Mouse (Mus musculus): ENCODE results near the gene Tomm70a.
A peak's percentile ranks its signal among the peaks of the same experiment; 100 is the strongest.

Tomm70a gene

GRCm38 (mm10) chr16:57120913-57121815 lies at the start of gene Tomm70a:
Gene Tomm70a, plus strand, starts transcription at chr16:57121703.
- peak; percentile 96 for DNase-seq (ENCODE audit: extremely low spot score, low spot score)

- DNase-seq (ENCODE audit: extremely low spot score, low spot score): no peak
These were observed 45.5 kb upstream of the Tomm70a start for GRCm38 (mm10) chr16:57075986-57076385.

DNA sequence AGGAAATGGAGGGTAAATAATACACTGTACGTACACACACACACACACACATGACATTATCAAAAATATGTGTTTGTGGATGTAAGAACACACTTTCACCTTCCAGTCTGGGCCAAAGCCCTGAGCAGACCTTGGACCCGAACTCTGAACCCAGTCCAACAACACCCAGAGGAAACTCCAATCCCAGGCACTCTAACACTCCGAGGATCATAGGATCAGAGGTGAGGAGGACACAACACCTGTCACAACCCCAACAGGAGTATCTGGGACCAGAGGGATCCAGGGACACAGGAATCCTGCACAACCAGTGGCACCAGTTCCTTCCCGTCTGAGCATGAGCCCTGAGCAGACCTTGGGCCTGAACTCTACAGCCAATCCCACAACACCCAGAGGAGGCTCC lies 41.9 kb upstream of the Tomm70a start:
- DNase-seq (ENCODE audit: extremely low spot score, low spot score): no peak

GRCm38 (mm10) chr16:57092460-57092859 lies 29.0 kb upstream of the Tomm70a start:
- peak; percentile 28 for DNase-seq (ENCODE audit: extremely low spot score, low spot score)

DNA sequence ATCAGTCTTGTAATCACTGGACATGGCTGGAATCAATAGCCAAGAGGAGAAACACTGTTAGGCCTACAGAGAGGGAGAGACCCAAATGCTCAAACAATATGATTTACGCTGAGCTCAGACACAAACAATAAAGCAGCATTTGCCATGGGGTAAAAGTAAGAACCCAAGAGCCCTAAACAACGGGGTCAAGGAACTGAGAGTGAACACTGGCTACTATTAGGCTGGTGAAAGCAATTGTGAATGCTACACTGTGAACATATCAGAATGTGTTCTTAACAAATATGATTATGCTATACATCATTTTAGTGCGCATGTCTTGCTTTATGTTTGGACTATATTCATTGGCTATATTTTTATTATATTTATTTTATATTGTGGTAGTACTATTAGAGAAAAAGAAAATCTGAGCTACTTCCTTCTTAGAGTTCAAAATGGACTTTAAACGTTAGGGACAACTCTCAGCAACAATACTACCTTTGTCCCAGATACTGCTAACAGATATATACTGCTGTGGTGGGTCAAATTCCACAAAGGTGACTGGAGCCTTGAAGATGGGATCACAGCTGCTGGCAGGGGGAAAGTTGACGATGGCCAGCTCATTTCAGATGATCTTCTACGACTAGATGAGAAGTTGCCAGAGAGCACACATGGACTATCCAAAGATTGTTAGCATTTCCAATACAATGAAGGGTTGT lies 28.4 kb upstream of the Tomm70a start:
- no peak for DNase-seq (ENCODE audit: extremely low spot score, low spot score)

DNA sequence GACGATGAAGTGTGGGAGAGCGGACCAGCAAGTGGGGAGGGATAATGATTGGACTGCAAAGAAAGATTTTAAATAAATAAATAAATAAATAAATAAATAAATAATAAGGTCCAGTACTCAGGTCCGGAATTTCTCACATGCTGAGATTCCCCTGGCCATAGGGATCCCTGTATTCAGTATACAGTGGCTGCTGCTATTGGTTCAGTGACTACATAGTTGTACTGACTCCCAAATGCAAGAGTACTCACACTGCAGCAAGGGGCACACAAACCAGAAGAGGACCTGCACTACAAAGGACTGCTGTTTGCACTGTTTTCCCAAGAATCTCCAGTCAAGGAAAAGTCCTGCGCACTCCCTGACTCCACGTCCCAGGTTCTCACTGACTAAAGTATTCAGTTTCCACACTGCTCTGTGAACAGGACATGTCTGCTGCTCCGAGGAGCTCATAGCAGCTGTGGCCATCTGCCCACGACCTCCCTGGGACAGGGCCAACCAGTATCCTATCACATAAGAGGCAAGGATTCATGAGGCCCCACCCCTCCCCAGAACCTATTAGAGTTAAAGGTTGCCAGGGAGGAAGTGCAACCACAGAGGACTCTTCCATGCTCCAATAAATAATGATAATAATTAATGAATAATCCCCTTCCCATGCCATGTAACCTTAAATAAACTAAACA lies 22.9 kb upstream of the Tomm70a start:
- DNase-seq (ENCODE audit: extremely low spot score, low spot score): no peak

DNA sequence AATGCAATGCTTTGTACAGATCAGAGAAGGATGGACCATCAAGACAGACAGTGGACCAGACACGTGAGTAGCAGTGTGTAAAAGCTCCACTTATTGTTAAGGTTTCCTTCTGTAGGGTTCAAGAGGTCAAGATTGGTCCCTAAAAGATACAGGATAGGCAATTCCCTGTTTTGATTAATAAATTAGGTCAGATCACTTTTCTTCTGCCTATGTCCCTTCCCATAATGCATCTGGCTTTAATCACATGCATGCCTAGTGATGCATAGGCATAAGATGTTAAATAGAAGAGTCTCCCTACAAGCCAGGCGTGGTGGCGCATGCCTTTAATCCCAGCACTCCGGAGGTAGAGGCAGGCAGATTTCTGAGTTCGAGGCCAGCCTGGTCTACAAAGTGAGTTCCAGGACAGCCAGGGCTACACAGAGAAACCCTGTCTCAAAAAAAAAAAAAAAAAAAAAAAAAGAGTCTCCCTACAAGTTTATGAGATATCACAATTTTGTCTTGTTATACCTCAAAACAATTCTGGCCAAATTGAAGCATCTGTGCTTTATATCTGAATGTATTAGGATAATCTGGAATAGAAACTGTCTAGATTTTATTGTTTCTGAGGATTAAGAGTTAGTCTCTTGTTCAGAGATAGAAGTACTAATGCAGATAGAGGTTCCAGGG lies 21.8 kb upstream of the Tomm70a start:
- DNase-seq (ENCODE audit: extremely low spot score, low spot score): no peak

DNA sequence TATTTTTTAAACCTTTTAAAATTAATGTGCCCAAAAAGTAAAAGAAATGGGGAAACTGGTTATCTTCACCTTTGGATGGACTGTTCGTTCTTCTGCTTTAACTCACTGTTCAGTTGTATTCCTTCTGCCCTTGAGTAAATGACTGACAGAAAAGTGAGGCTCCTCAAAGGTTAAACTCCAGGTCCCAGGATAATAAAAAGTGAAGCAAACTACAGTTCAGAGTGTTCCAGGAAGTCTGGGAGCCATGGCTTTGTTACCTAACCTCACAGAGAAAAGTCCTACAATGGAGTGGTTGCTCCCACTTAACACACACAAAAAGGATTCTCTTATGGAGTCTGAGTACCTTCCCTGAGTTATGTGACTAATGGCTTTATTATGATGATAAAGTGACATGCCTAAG lies 20.3 kb upstream of the Tomm70a start:
- DNase-seq (ENCODE audit: extremely low spot score, low spot score): no peak

DNA sequence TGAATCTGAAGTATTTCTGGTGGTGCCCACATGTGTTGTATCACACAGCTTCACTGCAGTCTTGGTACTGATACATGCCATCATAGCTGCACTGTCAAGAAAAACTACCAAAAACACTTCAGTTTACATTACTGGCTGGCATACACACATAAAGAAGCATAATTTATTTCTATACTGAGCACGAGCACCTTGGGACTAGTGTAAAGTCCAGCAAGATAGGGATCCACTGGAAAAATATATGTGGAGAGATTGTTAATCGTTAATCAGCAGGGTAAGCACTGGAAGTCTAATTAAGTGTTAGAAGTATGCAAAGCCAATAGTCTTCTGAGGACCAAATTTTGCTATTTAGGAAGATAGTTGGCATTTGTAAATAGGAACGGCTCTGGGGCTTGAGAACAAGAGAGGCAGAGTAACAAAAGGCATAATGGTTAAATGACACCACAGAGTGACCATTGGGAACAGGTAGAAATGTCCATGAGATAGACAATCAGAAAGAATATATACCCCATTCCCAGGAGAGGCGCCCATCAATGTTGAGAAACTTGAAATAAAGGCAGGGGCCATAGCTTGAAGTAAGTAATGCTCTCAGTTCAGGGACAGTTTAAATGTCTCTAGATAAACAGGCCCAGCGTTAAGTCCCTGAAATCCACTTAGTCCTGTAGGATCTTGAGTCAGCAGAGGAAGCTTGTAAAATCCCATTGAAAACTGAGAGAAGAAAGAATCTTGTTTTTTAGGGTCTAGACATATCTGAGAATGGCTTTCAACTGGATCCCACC lies 15.1 kb upstream of the Tomm70a start:
- DNase-seq (ENCODE audit: extremely low spot score, low spot score): no peak

DNA sequence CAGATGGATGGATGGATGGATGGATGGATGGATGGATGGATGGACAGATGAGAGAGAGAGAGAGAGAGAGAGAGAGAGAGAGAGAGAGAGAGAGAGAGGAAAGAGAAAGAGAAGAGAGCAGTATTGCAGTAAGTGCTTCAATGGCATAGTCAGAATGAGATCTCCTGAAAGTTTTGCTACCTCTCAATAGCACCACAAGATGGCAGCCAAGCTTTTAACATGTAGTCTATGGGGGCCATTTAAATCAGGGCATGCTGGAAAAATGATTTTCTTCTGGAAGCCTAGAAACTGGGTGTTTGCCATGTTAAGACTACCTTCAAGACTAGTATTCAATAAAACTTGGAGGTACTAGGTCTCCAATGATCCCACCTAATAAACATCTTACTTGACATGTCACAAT lies 5.4 kb upstream of the Tomm70a start:
- DNase-seq (ENCODE audit: extremely low spot score, low spot score): no peak

DNA sequence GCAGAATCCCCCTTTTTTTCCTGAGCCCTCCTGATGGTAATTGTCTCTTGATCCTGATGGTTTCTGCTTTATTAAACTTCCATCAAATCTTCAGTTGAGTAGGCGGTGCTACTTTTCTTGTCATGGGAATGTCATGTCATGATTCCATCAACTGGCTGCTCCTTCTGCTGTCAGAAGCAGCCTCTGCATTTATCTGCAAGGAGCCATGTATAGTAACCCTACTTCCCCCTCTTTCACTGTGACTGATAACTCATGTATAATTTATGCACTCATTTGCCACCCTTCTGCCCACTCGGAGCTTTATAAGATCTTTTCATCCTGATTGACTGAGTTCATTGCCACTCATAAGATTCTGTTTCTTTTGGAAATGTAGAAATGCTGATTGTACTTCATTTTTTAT lies 3.9 kb upstream of the Tomm70a start:
- DNase-seq (ENCODE audit: extremely low spot score, low spot score): no peak

DNA sequence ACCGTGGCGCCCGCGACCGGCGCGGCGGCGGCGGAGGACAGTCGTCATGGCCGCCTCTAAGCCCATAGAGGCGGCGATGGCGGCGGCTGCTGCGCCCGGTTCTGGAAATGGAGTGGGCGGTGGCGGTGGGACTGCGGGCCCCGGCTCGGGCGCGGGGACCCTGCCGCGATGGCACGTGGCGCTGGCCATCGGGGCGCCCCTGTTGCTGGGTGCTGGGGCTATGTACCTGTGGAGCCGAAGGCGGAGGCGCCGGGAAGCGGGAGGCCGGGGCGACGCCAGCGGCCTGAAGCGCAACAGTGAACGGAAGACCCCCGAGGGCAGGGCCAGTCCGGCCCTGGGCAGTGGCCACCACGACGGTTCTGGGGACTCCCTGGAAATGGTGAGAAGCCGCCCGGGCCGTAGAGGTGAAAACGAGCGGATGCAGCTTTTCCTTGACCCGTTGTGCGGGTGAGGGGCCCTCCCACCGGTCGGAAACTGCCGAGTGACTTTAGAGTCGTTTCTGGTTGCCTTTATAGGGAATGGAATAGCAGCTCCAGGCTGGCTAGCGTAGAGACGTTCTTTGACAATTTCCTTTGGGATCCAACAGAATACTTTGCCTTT lies 413 bp downstream of the Tomm70a start:
- no peak for DNase-seq (ENCODE audit: extremely low spot score, low spot score)

- DNase-seq (ENCODE audit: extremely low spot score, low spot score): no peak
These were observed 1.4 kb downstream of the Tomm70a start for GRCm38 (mm10) chr16:57122682-57123445.

DNA sequence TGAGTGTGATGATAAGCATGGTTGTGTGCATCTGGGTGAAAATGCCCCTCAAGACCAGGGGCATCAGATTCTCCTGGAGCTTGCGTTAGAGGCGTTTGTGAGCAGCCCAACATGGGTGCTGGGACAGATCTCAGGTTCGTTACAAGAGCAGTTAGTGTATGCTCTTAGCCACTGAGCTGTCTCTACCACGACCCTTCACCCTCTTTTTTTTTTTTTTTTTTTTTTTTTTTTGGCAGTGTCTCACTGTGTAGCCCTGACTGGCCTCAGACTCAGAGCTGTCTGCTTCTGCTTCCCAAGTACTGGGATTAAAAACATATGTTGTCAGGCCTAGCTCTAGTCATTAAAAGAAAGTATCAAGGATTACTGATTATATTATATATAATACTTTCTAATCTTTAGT lies 4.8 kb downstream of the Tomm70a start:
- DNase-seq (ENCODE audit: extremely low spot score, low spot score): no peak

GRCm38 (mm10) chr16:57127825-57128224 lies 6.3 kb downstream of the Tomm70a start:
- DNase-seq (ENCODE audit: extremely low spot score, low spot score): no peak

DNA sequence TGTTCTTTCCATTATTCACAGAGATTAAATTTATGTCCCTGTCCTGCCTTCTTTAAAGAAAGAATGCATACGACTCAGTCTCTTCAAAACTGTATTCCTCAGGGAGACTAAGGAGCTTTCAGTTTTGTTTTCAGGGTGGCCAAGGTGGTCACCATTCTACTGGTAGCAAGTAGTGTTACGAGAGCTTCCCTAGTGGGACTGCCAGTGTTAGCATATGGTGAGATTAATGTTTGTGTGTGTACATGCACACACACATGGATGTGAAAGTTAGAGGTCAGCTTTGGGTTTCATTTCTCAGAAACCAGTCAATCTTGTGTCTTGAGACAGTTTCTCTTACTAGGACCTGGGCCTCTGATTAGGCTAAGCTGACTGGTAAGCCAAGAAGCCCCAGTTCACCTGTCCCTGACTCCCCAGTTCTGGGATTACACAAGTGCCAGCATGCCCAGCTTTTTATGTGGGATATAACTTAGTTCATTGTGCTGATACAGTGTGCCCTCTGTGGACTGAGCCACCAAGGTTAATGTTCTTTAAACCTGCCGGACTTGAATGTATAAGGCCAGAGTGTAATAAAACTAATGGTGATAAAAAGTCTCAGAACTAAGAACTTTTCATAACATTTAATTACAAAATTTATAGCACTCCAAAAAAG lies 9.4 kb downstream of the Tomm70a start:
- no peak for DNase-seq (ENCODE audit: extremely low spot score, low spot score)

- DNase-seq (ENCODE audit: extremely low spot score, low spot score): no peak
These were observed 10.0 kb downstream of the Tomm70a start for GRCm38 (mm10) chr16:57131544-57131943.

DNA sequence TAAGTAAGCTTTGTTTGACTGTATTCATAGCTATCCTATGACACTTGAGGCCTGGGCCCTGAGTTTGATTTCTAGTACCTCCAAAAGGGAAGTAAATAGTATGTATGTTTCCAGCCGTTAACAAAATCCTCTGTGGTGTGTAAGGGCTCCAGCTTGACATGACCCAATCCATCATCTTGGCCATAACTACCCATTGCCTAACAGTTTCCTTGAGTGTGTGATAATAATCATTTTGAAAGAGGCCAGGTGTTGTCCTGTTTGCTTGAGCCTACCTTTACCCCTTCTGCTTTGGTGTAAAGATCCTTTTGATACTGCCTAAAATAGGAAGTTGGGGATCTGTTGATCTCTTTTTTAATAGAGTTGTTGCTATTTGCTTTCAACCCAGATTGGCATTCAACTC lies 10.8 kb downstream of the Tomm70a start:
- DNase-seq (ENCODE audit: extremely low spot score, low spot score): no peak

DNA sequence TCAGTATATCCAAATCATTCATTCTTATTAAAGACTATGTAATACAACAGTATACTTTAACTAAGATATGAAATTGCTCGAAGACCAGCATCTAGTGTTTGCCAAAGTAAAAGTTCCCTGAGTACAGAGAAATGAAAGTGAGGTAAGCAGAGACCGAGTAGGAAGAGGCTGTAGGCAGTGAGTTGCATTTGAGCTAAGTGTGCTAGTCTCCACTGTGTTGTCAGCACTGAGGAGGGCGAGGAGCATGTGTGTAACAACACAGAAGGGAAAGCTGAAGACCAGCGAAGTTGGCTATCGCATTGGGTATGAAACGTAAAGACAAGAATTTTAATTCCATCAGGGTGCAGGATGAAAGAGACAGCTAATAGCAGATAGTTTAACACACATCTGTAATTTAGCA lies 12.1 kb downstream of the Tomm70a start:
- no peak for DNase-seq (ENCODE audit: extremely low spot score, low spot score)
